Mouse (Mus musculus) cerebellum, adult 11-12 months (tissue): ENCODE results near the gene Eva1c.
"Not testable (repeated sequence)": the region's sequence is repeated elsewhere in the genome, so short reads cannot be mapped to it uniquely, and the experiment has no call there.

Source experiments
- DNase-seq: peaks from one replicate; pipeline ENCODE4 v3.0.0; 2022

Gene Eva1c

GRCm38 (mm10) chr16:90826457-90826856 lies at the start of gene Eva1c:
TSS of gene Eva1c (plus strand) at chr16:90826719.
- no peak for DNase-seq

- DNase-seq: no peak
These were observed 46.7 kb upstream of the Eva1c start for GRCm38 (mm10) chr16:90779783-90780182.

GRCm38 (mm10) chr16:90783302-90783701 lies 43.2 kb upstream of the Eva1c start:
- DNase-seq: no peak

- no peak for DNase-seq
These were observed 41.3 kb upstream of the Eva1c start for GRCm38 (mm10) chr16:90785257-90785656.

- no peak for DNase-seq
These were observed 37.9 kb upstream of the Eva1c start for GRCm38 (mm10) chr16:90788580-90788979.

GRCm38 (mm10) chr16:90790946-90791345 lies 35.6 kb upstream of the Eva1c start:
- DNase-seq: no peak

GRCm38 (mm10) chr16:90792066-90792465 lies 34.5 kb upstream of the Eva1c start:
- DNase-seq: no peak

- DNase-seq: no peak
These were observed 34.0 kb upstream of the Eva1c start for GRCm38 (mm10) chr16:90792500-90792899.

GRCm38 (mm10) chr16:90794708-90795107 lies 31.8 kb upstream of the Eva1c start:
- no peak for DNase-seq

- no peak for DNase-seq
These were observed 28.1 kb upstream of the Eva1c start for GRCm38 (mm10) chr16:90798446-90798845.

GRCm38 (mm10) chr16:90798848-90799247 lies 27.7 kb upstream of the Eva1c start:
- DNase-seq: no peak

GRCm38 (mm10) chr16:90799840-90800239 lies 26.7 kb upstream of the Eva1c start:
- no peak for DNase-seq

GRCm38 (mm10) chr16:90801251-90801650 lies 25.3 kb upstream of the Eva1c start:
- no peak for DNase-seq

- DNase-seq: no peak
These were observed 24.6 kb upstream of the Eva1c start for GRCm38 (mm10) chr16:90801928-90802327.

GRCm38 (mm10) chr16:90804466-90804865 lies 22.1 kb upstream of the Eva1c start:
- no peak for DNase-seq

- DNase-seq: peak; percentile 96
These were observed 16.4 kb upstream of the Eva1c start, which contains the start of gene Urb1 for GRCm38 (mm10) chr16:90809975-90810715. TSS of gene Urb1 (minus strand) at chr16:90810413.

- DNase-seq: no peak
These were observed 15.7 kb upstream of the Eva1c start for GRCm38 (mm10) chr16:90810716-90811256.

GRCm38 (mm10) chr16:90812086-90812485 lies 14.4 kb upstream of the Eva1c start:
- DNase-seq: no peak

- no peak for DNase-seq
These were observed 6.2 kb upstream of the Eva1c start for GRCm38 (mm10) chr16:90820326-90820725.

- DNase-seq: no peak
These were observed 5.3 kb upstream of the Eva1c start for GRCm38 (mm10) chr16:90821046-90821697.

GRCm38 (mm10) chr16:90822284-90822935 lies 4.1 kb upstream of the Eva1c start:
- DNase-seq: no peak

GRCm38 (mm10) chr16:90822981-90823380 lies 3.5 kb upstream of the Eva1c start:
- no peak for DNase-seq

GRCm38 (mm10) chr16:90823986-90824385 lies 2.5 kb upstream of the Eva1c start:
- not testable (repeated sequence) for DNase-seq

- DNase-seq: no peak
These were observed 478 bp upstream of the Eva1c start for GRCm38 (mm10) chr16:90826041-90826440.
